Mouse (Mus musculus): ENCODE measurements around the gene Aspscr1.
A peak's percentile ranks its signal among the peaks of the same experiment; 100 is the strongest.

Gene Aspscr1

GRCm38 (mm10) chr11:120672687-120673593, at the start of gene Aspscr1:
Gene Aspscr1, plus strand, starts transcription at chr11:120672973.
- DNase-seq (ENCODE audit: low spot score in 2 of 2) = peak; percentile 90

GRCm38 (mm10) chr11:120623961-120624679, 48.7 kb upstream of the Aspscr1 start:
- DNase-seq (ENCODE audit: low spot score in 2 of 2) = no peak

- peak; percentile 81 to 82 for DNase-seq (ENCODE audit: low spot score in 2 of 2)
Measured at GRCm38 (mm10) chr11:120624680-120625111, 48.1 kb upstream of the Aspscr1 start.

- no peak for DNase-seq (ENCODE audit: low spot score in 2 of 2)
Measured at GRCm38 (mm10) chr11:120625152-120625775, 47.5 kb upstream of the Aspscr1 start, which contains the start of gene Sirt7. Gene Sirt7, minus strand, starts transcription at chr11:120625240.

- no peak for DNase-seq (ENCODE audit: low spot score in 2 of 2)
Measured at GRCm38 (mm10) chr11:120626785-120627467, 45.8 kb upstream of the Aspscr1 start.

GRCm38 (mm10) chr11:120627468-120628300, 45.1 kb upstream of the Aspscr1 start:
- DNase-seq (ENCODE audit: low spot score in 2 of 2) = no peak

- DNase-seq (ENCODE audit: low spot score in 2 of 2) = no peak
Measured at GRCm38 (mm10) chr11:120628601-120629340, 44.0 kb upstream of the Aspscr1 start.

GRCm38 (mm10) chr11:120629341-120629730, 43.4 kb upstream of the Aspscr1 start:
- no peak for DNase-seq (ENCODE audit: low spot score in 2 of 2)

GRCm38 (mm10) chr11:120629911-120630310, 42.9 kb upstream of the Aspscr1 start:
- DNase-seq (ENCODE audit: low spot score in 2 of 2) = no peak

GRCm38 (mm10) chr11:120630401-120630871, 42.3 kb upstream of the Aspscr1 start:
- DNase-seq (ENCODE audit: low spot score in 2 of 2) = no peak

- DNase-seq (ENCODE audit: low spot score in 2 of 2) = no peak
Measured at GRCm38 (mm10) chr11:120630881-120631725, 41.7 kb upstream of the Aspscr1 start.

GRCm38 (mm10) chr11:120631726-120632448, 40.9 kb upstream of the Aspscr1 start:
- DNase-seq (ENCODE audit: low spot score in 2 of 2) = no peak

- peak; percentile 48 to 49 for DNase-seq (ENCODE audit: low spot score in 2 of 2)
Measured at GRCm38 (mm10) chr11:120632559-120633519, 39.9 kb upstream of the Aspscr1 start.

GRCm38 (mm10) chr11:120633520-120634343, 39.0 kb upstream of the Aspscr1 start, which contains the start of gene Mafg:
Gene Mafg, minus strand, starts transcription at chr11:120633600.
- DNase-seq (ENCODE audit: low spot score in 2 of 2) = peak; percentile 92 to 93

- DNase-seq (ENCODE audit: low spot score in 2 of 2) = no peak
Measured at GRCm38 (mm10) chr11:120634810-120635209, 38.0 kb upstream of the Aspscr1 start.

- DNase-seq (ENCODE audit: low spot score in 2 of 2) = no peak
Measured at GRCm38 (mm10) chr11:120641255-120641654, 31.5 kb upstream of the Aspscr1 start.
